Mouse (Mus musculus) hindbrain, embryonic 11.5 days (tissue): ENCODE data around the gene Rnf7. TPM values are rescaled to one million over a fixed set of nuclear protein-coding genes. Genes with fewer than 3 reads are reported as not detected.
"Not testable (repeated sequence)": the region's sequence is repeated elsewhere in the genome, so short reads cannot be mapped to it uniquely, and the experiment has no call there.

Experiments used
- ATAC-seq: fragments of 200-750 bp; cut with Nextera tagmentation; 2 replicates; pipeline ENCODE4 v1.8.0; 2017; ENCODE audit warnings: mild to moderate bottlenecking, moderate TSS enrichment, moderate library complexity; ENCODE audit not compliant: low FRiP score
- DNase-seq: peaks from one replicate; pipeline ENCODE4 v3.0.0-alpha.2; 2015; ENCODE audit warnings: low spot score
- H3K27ac ChIP-seq: fragments of 300-500 bp; sonication (generic); 2 replicates; pipeline ENCODE4 v1.5.1; 2014; ENCODE audit warnings: mild to moderate bottlenecking, low read depth, low read length
- H3K27me3 ChIP-seq: fragments of 300-500 bp; sonication (generic); 2 replicates; pipeline ENCODE4 v1.6.1; 2014; ENCODE audit warnings: mild to moderate bottlenecking, low read length, moderate library complexity, mixed read lengths; ENCODE audit not compliant: control insufficient read depth, insufficient read depth
- H3K36me3 ChIP-seq: fragments of 300-500 bp; sonication (generic); 2 replicates; pipeline ENCODE4 v1.6.1; 2014; ENCODE audit warnings: mild to moderate bottlenecking, low read length, moderate library complexity, mixed read lengths; ENCODE audit not compliant: control insufficient read depth, insufficient read depth
- H3K4me1 ChIP-seq: fragments of 300-500 bp; sonication (generic); replicated peaks from 2 replicates; pipeline ENCODE4 v1.6.1; 2014; ENCODE audit warnings: low read length, mixed read lengths; ENCODE audit not compliant: control insufficient read depth, insufficient read depth
- H3K4me2 ChIP-seq: fragments of 300-500 bp; sonication (generic); replicated peaks from 2 replicates; pipeline ENCODE4 v1.6.1; 2014; ENCODE audit warnings: mild to moderate bottlenecking, low read depth, low read length
- H3K4me3 ChIP-seq: fragments of 300-500 bp; sonication (generic); 2 replicates; pipeline ENCODE4 v1.5.1; 2014; ENCODE audit warnings: low read depth, low read length
- H3K9ac ChIP-seq: fragments of 300-500 bp; sonication (generic); 2 replicates; pipeline ENCODE4 v1.6.1; 2014; ENCODE audit warnings: low read depth, low read length
- H3K9me3 ChIP-seq: fragments of 300-500 bp; sonication (generic); 2 replicates; pipeline ENCODE4 v1.6.1; 2016; ENCODE audit warnings: low read length; ENCODE audit not compliant: control insufficient read depth
- whole genome bisulfite sequencing: fragments of 180-500 bp; shearing (Covaris S2); extraction: QIAGEN DNeasy Blood & Tissue Kit; methylation state at CpG from one replicate; pipeline ENCODE4 v1.1.7; 2014; 5-methylcytosine and 5-hydroxymethylcytosine counted together
- polyA plus RNA-seq: library from polyadenylated mRNA; unstranded; fragments of >200 nt; fragmentation: Nextera tagmentation; extraction: Ambion mirVana; gene quantifications from 2 replicates; pipeline ENCODE4 v1.2.1, GENCODE M21; 2014

The Rnf7 gene
- polyA plus RNA-seq, 1 experiment from 2014 or later, result 287 TPM

DNA sequence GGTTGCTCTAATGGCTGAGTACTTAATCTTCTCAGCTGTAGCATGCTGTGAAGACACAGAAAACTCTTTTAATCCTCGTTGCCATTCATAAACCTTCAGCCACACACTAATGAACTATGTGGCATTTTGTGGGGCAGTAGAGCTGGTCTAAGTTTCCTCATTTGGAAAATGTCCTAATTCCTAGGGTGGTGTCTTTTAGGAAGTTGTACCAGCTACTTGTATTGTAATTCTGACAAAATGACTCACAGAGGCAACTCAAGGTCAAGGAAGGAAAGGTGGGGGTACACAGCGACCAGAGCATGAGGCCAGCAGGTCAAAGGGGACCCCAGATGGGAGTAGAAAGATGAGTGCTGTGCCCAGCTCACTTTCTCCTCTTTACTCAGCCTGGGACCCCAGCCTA, 5.2 kb upstream of the Rnf7 start:
- H3K4me1 ChIP-seq, result no peaks in the 10 kb centered on the region
- H3K9ac ChIP-seq, result no peak overlapping the region
- H3K4me3 ChIP-seq, result no peak overlapping the region
- no peak overlapping the region for H3K4me2 ChIP-seq
- no peaks in the 10 kb centered on the region for H3K36me3 ChIP-seq
- H3K27ac ChIP-seq, result no peak overlapping the region
- no peak for ATAC-seq
- WGBS, result 58% methylated on average over 2 of the region's 2 CpGs
- H3K27me3 ChIP-seq, result no peaks in the 10 kb centered on the region
- H3K9me3 ChIP-seq, result no peaks in the 10 kb centered on the region
- DNase-seq, result no peak

DNA sequence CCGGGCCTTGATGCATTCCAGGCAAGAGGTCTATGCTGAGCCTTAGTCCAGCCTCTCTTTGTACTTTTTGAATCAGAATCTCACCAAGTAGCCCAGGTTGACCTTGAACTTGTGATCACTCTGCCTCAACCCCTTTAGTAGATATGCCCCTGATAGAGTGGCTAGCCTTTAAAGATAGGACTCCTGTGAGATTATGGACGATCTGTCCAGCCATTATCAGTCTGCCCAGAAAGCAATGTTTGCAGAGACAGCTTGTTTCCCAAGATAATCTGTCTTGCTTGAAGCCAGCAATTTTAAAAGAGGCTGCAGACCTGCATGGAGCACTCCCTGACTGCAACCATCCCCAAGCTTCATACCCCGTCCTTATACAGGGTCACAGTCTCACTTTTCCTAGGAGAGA, 4.6 kb upstream of the Rnf7 start:
- H3K4me2 ChIP-seq, result no peak overlapping the region
- no peaks in the 10 kb centered on the region for H3K27me3 ChIP-seq
- ATAC-seq (no peak), DNase-seq (no peak)
- no peak overlapping the region for H3K4me3 ChIP-seq
- no peaks in the 10 kb centered on the region for H3K36me3 ChIP-seq
- no peaks in the 10 kb centered on the region for H3K9me3 ChIP-seq
- no peak overlapping the region for H3K9ac ChIP-seq
- no peaks in the 10 kb centered on the region for H3K4me1 ChIP-seq
- no peak overlapping the region for H3K27ac ChIP-seq
- WGBS, result 74% methylated on average over 3 of the region's 3 CpGs

DNA sequence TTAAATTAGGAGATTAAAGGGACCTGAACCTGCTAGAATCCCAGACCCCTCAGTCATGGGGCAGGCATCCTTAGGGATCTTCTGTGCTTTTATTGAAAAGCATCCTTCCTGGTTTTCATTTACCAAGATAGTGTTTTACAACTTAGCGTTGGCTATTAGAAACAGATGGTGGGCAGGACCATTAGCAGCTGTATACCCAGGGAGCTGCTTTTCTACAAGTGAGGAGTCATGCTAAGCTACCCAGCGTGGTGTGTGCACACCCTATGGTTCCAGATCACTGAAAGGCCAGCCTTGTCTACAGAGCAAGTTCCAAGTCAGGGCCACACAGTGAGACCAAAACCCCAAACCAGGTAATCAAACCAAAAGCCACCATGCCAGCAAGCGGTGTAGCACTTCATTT, 6.1 kb downstream of the Rnf7 start:
- Histone ChIP-seq H3K27me3 (no peaks in the 10 kb centered on the region), H3K9me3 (no peaks in the 10 kb centered on the region), H3K27ac (no peak overlapping the region), H3K4me3 (no peak overlapping the region), H3K9ac (no peak overlapping the region), H3K4me2 (no peak overlapping the region), H3K36me3 (no peaks in the 10 kb centered on the region), H3K4me1 (peaks cover 2% of the 10 kb centered on the region)
- ATAC-seq (no peak), DNase-seq (no peak)
- 72% methylated on average over 3 of the region's 3 CpGs for WGBS

DNA sequence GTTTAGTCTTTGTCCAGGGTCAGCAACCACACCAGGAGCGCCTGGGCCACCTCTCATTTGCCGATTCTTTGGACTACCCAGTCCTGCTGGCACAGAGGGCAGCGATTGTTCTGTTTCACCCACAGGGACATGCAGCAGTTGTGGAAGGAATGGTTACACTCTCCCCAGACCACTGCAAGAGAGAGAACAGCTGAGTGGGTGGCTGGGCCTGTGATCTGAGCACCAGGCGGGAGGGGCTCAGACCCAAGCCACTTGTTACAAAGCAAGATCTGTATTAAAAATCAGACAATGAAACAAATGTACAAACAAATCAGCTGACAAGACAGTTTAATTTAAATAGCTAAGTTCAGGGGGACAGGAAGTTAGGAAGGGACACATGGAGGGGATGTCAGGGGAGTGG, 6.8 kb downstream of the Rnf7 start:
- not testable (repeated sequence) for DNase-seq, H3K4me3 ChIP-seq, H3K36me3 ChIP-seq, H3K4me1 ChIP-seq, H3K4me2 ChIP-seq, H3K27me3 ChIP-seq, H3K9me3 ChIP-seq, H3K9ac ChIP-seq, H3K27ac ChIP-seq, ATAC-seq
- WGBS, result 83% methylated on average over 3 of the region's 4 CpGs

DNA sequence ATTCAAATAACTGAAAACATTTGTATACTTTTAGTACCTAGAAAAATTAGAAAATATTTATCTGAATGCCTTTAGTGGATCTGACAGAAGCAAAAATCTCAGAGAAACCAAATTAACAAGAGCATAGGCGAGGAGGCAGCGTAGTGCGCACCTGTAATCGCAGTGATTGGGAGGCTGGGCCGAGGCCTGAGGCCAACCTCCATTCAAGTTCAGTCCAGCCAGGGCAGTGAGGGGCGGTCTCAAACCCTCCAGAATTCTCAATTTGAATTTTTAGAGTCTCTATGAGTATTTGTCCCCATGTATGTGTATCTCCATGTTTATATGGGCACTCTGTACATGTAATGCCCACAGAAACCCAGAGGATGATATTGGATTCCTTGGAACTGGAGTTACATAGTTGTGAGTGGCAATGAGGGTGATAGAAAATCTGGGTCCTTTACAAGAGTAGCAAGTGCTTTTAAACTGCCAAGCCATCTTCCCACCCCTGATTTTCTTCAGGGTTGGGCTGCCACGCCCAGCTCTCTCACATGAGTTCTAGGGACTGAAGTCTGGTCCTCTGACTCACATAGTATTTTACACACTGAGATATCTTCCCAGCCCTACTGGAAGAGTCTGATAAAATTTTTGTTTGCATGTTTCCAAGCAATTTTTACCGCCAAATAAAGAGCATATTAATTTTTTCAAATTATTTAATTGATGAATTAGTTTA, 8.1 kb downstream of the Rnf7 start:
- ATAC-seq, result no peak
- H3K4me1 ChIP-seq, result no peaks in the 10 kb centered on the region
- 96% methylated on average over 8 of the region's 8 CpGs for WGBS

DNA sequence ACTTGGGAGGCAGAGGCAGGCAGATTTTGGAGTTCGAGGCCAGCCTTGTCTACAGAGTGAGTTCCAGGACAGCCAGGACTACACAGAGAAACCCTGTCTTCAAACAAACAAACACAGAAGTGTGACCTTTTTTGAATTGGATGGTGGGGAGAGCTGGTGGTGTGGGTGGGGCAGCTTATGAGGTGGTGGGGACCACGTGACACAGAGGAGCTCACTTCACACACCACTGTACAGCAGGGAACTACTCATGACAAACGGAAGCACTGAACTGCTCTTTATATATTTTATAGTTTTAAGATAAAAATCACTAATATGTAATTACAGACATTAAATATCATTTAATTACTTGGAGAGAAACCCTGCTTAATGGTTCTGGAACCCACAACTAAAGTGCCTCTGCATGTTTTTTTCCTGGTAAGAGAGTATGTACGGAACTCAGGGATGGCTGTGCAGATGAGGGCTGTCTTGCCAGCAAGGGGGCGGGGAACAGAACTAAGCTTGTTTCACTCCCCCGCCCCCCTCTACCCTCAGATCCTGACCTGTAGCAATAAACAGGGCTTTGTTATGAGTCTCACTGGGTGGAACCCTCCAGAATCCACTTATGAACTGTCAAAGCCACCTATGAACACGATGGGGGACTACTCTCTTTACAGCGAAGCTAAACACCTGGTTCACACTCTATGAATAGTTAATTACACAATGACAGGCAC, 8.8 kb downstream of the Rnf7 start:
- Histone ChIP-seq H3K27me3 (no peaks in the 10 kb centered on the region), H3K36me3 (no peaks in the 10 kb centered on the region), H3K9me3 (no peaks in the 10 kb centered on the region), H3K9ac (no peak overlapping the region), H3K4me2 (no peak overlapping the region), H3K27ac (no peak overlapping the region), H3K4me3 (no peak overlapping the region), H3K4me1 (no peaks in the 10 kb centered on the region)
- 78% methylated on average over 8 of the region's 8 CpGs for WGBS
- DNase-seq (no peak), ATAC-seq (no peak)

More for the DNA sequence above, 8.1 kb downstream of the Rnf7 start:
- DNase-seq, result no peak
- no peak overlapping the region for H3K9ac ChIP-seq
- no peak overlapping the region for H3K27ac ChIP-seq
- H3K4me3 ChIP-seq, result no peak overlapping the region
- H3K9me3 ChIP-seq, result no peaks in the 10 kb centered on the region
- no peaks in the 10 kb centered on the region for H3K27me3 ChIP-seq
- no peaks in the 10 kb centered on the region for H3K36me3 ChIP-seq
- H3K4me2 ChIP-seq, result no peak overlapping the region

DNA sequence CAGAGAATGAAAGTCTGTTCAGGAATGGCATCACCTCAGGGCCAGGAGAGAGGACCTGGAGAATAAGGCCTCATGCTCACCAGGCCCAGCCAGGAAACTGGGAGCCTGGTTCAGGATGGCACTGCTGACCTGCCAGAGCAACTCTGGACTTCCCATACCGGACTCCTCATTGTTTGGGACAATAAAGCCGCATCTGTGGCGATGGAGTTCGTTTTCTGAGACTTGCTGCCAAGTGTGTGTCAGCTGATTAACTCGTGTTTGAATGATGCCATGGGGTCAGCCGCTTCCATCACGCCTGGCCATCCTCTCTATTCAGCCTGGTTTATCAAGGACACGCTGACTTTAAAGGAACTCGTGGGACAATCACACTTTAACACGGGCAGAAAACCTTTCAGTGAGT, 14.8 kb downstream of the Rnf7 start:
- Histone ChIP-seq H3K27ac (no peak overlapping the region), H3K27me3 (no peaks in the 10 kb centered on the region), H3K9ac (no peak overlapping the region), H3K4me2 (no peak overlapping the region), H3K36me3 (peaks cover 4% of the 10 kb centered on the region; the same call in 1 of the 2 replicates), H3K4me1 (no peaks in the 10 kb centered on the region), H3K9me3 (no peaks in the 10 kb centered on the region; the same call in 1 of the 2 replicates), H3K4me3 (no peak overlapping the region)
- DNase-seq (no peak), ATAC-seq (no peak)
- 78% methylated on average over 10 of the region's 10 CpGs for WGBS

DNA sequence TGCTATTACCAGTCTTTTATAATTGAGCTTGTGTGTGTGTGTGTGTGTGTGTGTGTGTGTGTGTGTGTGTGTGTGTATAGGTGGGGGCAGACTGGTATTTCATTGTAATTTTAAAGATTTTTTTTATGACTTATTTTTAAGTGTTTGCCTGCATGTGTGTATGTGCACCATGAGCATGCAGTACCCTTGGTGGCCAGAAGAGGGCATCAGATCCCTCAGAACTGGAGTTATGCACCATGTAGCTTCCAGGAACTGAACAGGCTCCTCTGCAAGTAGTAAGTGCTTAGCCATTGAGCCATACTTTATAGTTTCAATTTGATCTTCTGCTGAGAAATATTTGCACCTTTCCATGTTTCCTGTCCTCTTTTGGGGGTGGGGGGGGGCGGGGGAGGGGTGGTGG, 16.9 kb downstream of the Rnf7 start:
- no peaks in the 10 kb centered on the region for H3K4me1 ChIP-seq
- H3K27me3 ChIP-seq, result no peaks in the 10 kb centered on the region
- DNase-seq (no peak), ATAC-seq (no peak)
- no peaks in the 10 kb centered on the region; the same call in 1 of the 2 replicates for H3K9me3 ChIP-seq
- H3K27ac ChIP-seq, result no peak overlapping the region
- H3K4me2 ChIP-seq, result no peak overlapping the region
- WGBS, result 91% methylated on average over 1 of the region's 1 CpGs
- H3K9ac ChIP-seq, result no peak overlapping the region
- H3K36me3 ChIP-seq, result peaks cover 4% of the 10 kb centered on the region; the same call in 1 of the 2 replicates
- H3K4me3 ChIP-seq, result no peak overlapping the region
